25 mouse cellular contexts compared by ENCODE assay signal in the genomic region with DNA sequence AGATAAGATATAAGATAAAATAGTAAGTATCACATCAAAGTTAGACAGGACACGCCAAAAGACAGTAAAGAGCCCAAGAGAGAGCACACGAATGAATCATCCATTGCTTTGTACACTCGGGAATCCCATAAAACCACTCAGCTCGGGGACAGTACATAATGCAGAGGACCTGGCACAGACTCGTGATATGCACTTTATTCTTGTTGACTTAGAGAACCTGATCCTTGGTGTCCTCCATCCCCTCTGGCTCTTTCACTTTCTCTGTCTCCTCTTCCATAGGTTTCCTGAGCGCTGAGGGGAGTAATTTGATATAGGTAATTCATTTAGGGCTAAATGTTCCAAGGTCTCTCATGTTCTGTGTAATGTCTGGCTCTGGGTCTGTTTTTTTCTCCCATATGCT.
DNase-seq lines count a peak whose midpoint lies in the region; ATAC-seq and TF ChIP-seq lines count a peak whose summit lies in the region.
"Had no signal": no experiment of that assay in that cellular context is flagged by ENCODE, and none has a peak within 500 bp of the region (broad histone marks: within the 10 kb centered on the region; RNA-seq: fewer than 3 reads in every experiment).

No protein-coding gene starts in this region.

- H3K9ac ChIP-seq in kidney, embryonic 14.5 days (ENCODE audit: low read depth, low read length): no peak overlapping the region
- H3K9ac ChIP-seq: embryonic facial prominence, embryonic 12.5 days; forebrain, embryonic 13.5 days; hindbrain, embryonic 12.5 days had no signal

- no peaks in the 10 kb centered on the region for H3K27me3 ChIP-seq in kidney, embryonic 14.5 days (ENCODE audit: control insufficient read depth, insufficient read depth, low read length)
- no peaks in the 10 kb centered on the region for H3K27me3 ChIP-seq in kidney, adult 2 months (replicated peaks; ENCODE audit: control insufficient read depth, insufficient read depth, low read length)
- H3K27me3 ChIP-seq: embryonic facial prominence, embryonic 12.5 days; forebrain, embryonic 13.5 days; hindbrain, embryonic 12.5 days; Patski had no signal

- H3K9me3 ChIP-seq in kidney, embryonic 14.5 days (ENCODE audit: control insufficient read depth, low read length): no peaks in the 10 kb centered on the region
- H3K9me3 ChIP-seq: embryonic facial prominence, embryonic 12.5 days; forebrain, embryonic 13.5 days; heart, embryonic 10.5 days; hindbrain, embryonic 12.5 days had no signal

- TF ChIP-seq CTCF in kidney, adult 2 months (conservative IDR thresholded peaks at IDR 0.05; ENCODE audit: insufficient read depth, insufficient read length, low read depth, low read length): no peak
- no peak for TF ChIP-seq CTCF in lung, adult 2 months (IDR thresholded peaks at IDR 0.05; ENCODE audit: insufficient read depth, low read length)

- H3K4me1 ChIP-seq in kidney, embryonic 14.5 days (ENCODE audit: control insufficient read depth, insufficient read depth, low read length): no peaks in the 10 kb centered on the region
- H3K4me1 ChIP-seq in kidney, adult 2 months (ENCODE audit: control insufficient read depth, insufficient read depth, low read length): no peaks in the 10 kb centered on the region
- no peaks in the 10 kb centered on the region for H3K4me1 ChIP-seq in lung, adult 2 months (ENCODE audit: control insufficient read depth, insufficient read depth, low read length)
- H3K4me1 ChIP-seq: embryonic facial prominence, embryonic 12.5 days; forebrain, embryonic 13.5 days; heart, embryonic 10.5 days; hindbrain, embryonic 12.5 days had no signal

- H3K36me3 ChIP-seq in kidney, embryonic 14.5 days (ENCODE audit: control insufficient read depth, insufficient read depth, low read length): no peaks in the 10 kb centered on the region
- H3K36me3 ChIP-seq in kidney, adult 2 months (ENCODE audit: control insufficient read depth, insufficient read depth, low read length): no peaks in the 10 kb centered on the region
- H3K36me3 ChIP-seq: embryonic facial prominence, embryonic 12.5 days; G1E; heart, embryonic 10.5 days; hindbrain, embryonic 12.5 days had no signal

- H3K27ac ChIP-seq in kidney, embryonic 14.5 days (ENCODE audit: low read depth, low read length): no peak overlapping the region
- no peak overlapping the region for H3K27ac ChIP-seq in kidney, adult 2 months (ENCODE audit: insufficient read depth, low read depth, low read length)
- H3K27ac ChIP-seq: embryonic facial prominence, embryonic 12.5 days; forebrain, embryonic 13.5 days; gastrocnemius, adult 2 months; heart, embryonic 10.5 days; hindbrain, embryonic 12.5 days had no signal

- 30% methylated on average over 6 of the region's 6 CpGs for WGBS in kidney, embryonic 14.5 days
- WGBS in kidney, adult 2 months: 43% methylated on average over 6 of the region's 6 CpGs
- 58% methylated on average over 6 of the region's 6 CpGs for WGBS in lung, adult 2 months

- H3K4me2 ChIP-seq in kidney, embryonic 14.5 days (replicated peaks; ENCODE audit: low read depth, low read length): no peak overlapping the region
- H3K4me2 ChIP-seq: embryonic facial prominence, embryonic 12.5 days; forebrain, embryonic 13.5 days; hindbrain, embryonic 12.5 days had no signal

- H3K4me3 ChIP-seq in kidney, embryonic 14.5 days (ENCODE audit: low read length): no peak overlapping the region
- H3K4me3 ChIP-seq in kidney, adult 2 months (ENCODE audit: insufficient read depth, low read depth, low read length): no peak overlapping the region
- H3K4me3 ChIP-seq in lung, adult 2 months (replicated peaks; ENCODE audit: extremely low read depth, low read depth, low read length): no peak overlapping the region
- H3K4me3 ChIP-seq: embryonic facial prominence, embryonic 12.5 days; forebrain, embryonic 13.5 days; gastrocnemius, adult 2 months; heart, embryonic 10.5 days; hindbrain, embryonic 12.5 days had no signal

- no peak for TF ChIP-seq POLR2A in kidney, adult 2 months (IDR thresholded peaks at IDR 0.05; ENCODE audit: low read depth, low read length)
- TF ChIP-seq POLR2A in lung, adult 2 months (IDR thresholded peaks at IDR 0.05; ENCODE audit: borderline replicate concordance, extremely low read depth, low read depth, low read length): no peak

- ATAC-seq in kidney, embryonic 14.5 days (ENCODE audit: low FRiP score, low TSS enrichment): peak; percentile 81; the same call in 1 of the 2 replicates
- ATAC-seq: CD4-positive, CD25-positive, alpha-beta regulatory T cell, adult 4 months; forebrain, embryonic 13.5 days; hindbrain, embryonic 16.5 days; inflammation-experienced regulatory T-cells, adult 6 months; Patski had no signal

- no peak for DNase-seq in kidney, adult 2 months
- DNase-seq in 3T3-L1 (ENCODE audit: low read depth, low spot score): peak; percentile 77
- peak; percentile 34 for DNase-seq in adipocyte (ENCODE audit: low spot score)
- no peak for DNase-seq in heart, adult 9 months (ENCODE audit: low spot score in 2 of 2)
- DNase-seq in lung, adult 2 months: no peak
- no peak for DNase-seq in right cerebral cortex, postnatal 36 days (ENCODE audit: low spot score in 2 of 2)
- DNase-seq: adrenal gland, adult 8-10 months; adrenal gland, postnatal 36 days; cerebellum, adult 2 months; cerebellum, postnatal 10 days; gastrocnemius, adult 2 months; gastrocnemius, postnatal 25 days; heart, adult 11 months; heart, postnatal 10 days; heart, postnatal 4 days had no signal

Comparison
In these comparisons a context has a peak if more than half of its experiments do, and no peak if none do; other contexts are left out.
1. DNase-seq: peak in 3T3-L1 (single experiment) and adipocyte (single experiment); none in kidney, adult 2 months (single experiment), heart, adult 9 months (0 of 2), lung, adult 2 months (single experiment) and right cerebral cortex, postnatal 36 days (0 of 2).